Mouse (Mus musculus) midbrain, embryonic 11.5 days (tissue): ENCODE data around the gene Scube3. TPM values are rescaled to one million over a fixed set of nuclear protein-coding genes. Genes with fewer than 3 reads are reported as not detected.

Source experiments
- ATAC-seq: fragments of 200-750 bp; cut with Nextera tagmentation; 2 replicates; pipeline ENCODE4 v1.8.0; 2017; ENCODE audit warnings: moderate TSS enrichment, moderate library complexity; ENCODE audit not compliant: low FRiP score
- DNase-seq: peaks from one replicate; pipeline ENCODE4 v3.0.0; 2015; ENCODE audit warnings: low spot score; ENCODE audit errors: missing footprints
- H3K27ac ChIP-seq: fragments of 300-500 bp; sonication (generic); 2 replicates; pipeline ENCODE4 v1.5.1; 2014; ENCODE audit warnings: low read depth, low read length
- H3K27me3 ChIP-seq: fragments of 300-500 bp; sonication (generic); 2 replicates; pipeline ENCODE4 v1.6.1; 2014; ENCODE audit warnings: mild to moderate bottlenecking, low read length, moderate library complexity, mixed read lengths; ENCODE audit not compliant: control insufficient read depth, insufficient read depth
- H3K36me3 ChIP-seq: fragments of 300-500 bp; sonication (generic); 2 replicates; pipeline ENCODE4 v1.6.1; 2014; ENCODE audit warnings: mild to moderate bottlenecking, low read length, moderate library complexity, mixed read lengths; ENCODE audit not compliant: control insufficient read depth, insufficient read depth
- H3K4me1 ChIP-seq: fragments of 300-500 bp; sonication (generic); 2 replicates; pipeline ENCODE4 v1.6.1; 2014; ENCODE audit warnings: low read length; ENCODE audit not compliant: control insufficient read depth, insufficient read depth
- H3K4me2 ChIP-seq: fragments of 300-500 bp; sonication (generic); 2 replicates; pipeline ENCODE4 v1.6.1; 2014; ENCODE audit warnings: mild to moderate bottlenecking, moderate library complexity
- H3K4me3 ChIP-seq: fragments of 300-500 bp; sonication (generic); 2 replicates; pipeline ENCODE4 v1.5.1; 2014; ENCODE audit warnings: low read depth, low read length
- H3K9ac ChIP-seq: fragments of 300-500 bp; sonication (generic); 2 replicates; pipeline ENCODE4 v1.6.1; 2014; ENCODE audit warnings: low read length
- H3K9me3 ChIP-seq: fragments of 300-500 bp; sonication (generic); 2 replicates; pipeline ENCODE4 v1.6.1; 2016; ENCODE audit warnings: low read length; ENCODE audit not compliant: control insufficient read depth
- WGBS: fragments of 180-500 bp; shearing (Covaris S2); extraction: QIAGEN DNeasy Blood & Tissue Kit; methylation state at CpG from one replicate; pipeline ENCODE4 v1.1.7; 2014; 5-methylcytosine and 5-hydroxymethylcytosine counted together
- polyA plus RNA-seq: library from polyadenylated mRNA; unstranded; fragments of >200 nt; fragmentation: Nextera tagmentation; extraction: Ambion mirVana; gene quantifications from 2 replicates; pipeline ENCODE4 v1.2.1, GENCODE M21; 2014

Gene Scube3
- polyA plus RNA-seq, 1 experiment from 2014 or later = 10.2 TPM

DNA sequence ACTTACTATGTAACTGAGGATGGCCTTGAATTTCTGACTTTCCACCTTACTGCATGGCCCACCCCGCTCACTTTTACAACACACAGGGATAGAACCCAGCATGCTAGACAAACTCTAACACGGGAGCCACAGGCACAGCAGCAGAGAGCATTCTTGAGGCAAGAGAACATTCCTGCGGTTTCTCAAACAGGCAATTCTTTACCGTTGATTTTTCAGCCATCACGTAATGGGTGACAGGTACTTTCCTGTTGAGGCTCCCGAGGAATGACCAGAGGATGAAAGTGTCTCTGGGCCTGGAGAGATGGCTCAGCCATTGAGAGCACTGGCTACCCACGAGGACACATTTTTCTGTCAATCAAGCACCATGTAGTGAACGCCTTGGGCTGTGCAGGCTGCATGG lies 17.6 kb upstream of the Scube3 start:
- Histone ChIP-seq H3K4me1 (peaks cover 15% of the 10 kb centered on the region), H3K9ac (no peak overlapping the region), H3K4me3 (no peak overlapping the region), H3K27ac (no peak overlapping the region), H3K9me3 (no peaks in the 10 kb centered on the region), H3K27me3 (no peaks in the 10 kb centered on the region), H3K4me2 (no peak overlapping the region), H3K36me3 (no peaks in the 10 kb centered on the region)
- WGBS = 65% methylated on average over 8 of the region's 8 CpGs
- no peak for ATAC-seq
- no peak for DNase-seq

DNA sequence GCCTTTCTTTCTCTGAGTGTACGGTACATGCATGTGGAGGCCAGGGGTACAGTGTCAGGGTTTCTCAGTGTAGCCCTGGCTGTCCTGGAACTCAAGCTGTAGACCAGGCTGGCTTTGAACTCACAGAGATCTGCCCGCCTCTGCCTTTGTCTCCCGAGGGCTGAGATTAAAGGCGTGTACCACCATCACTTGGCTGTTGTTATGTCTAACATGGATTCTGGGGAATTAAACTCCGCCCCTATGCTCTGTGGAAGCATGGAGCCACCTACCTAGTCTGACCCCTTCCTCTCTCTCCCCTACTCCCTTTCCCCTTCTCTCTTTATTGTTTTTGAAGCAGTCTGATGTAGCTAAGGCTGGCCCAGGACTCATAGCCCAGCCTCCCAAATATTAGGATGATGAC lies 12.1 kb upstream of the Scube3 start:
- WGBS = 93% methylated on average over 5 of the region's 5 CpGs
- H3K4me3 ChIP-seq = no peak overlapping the region
- H3K4me2 ChIP-seq = no peak overlapping the region
- no peak for ATAC-seq
- H3K36me3 ChIP-seq = no peaks in the 10 kb centered on the region
- no peak overlapping the region for H3K27ac ChIP-seq
- no peaks in the 10 kb centered on the region for H3K4me1 ChIP-seq
- H3K9ac ChIP-seq = no peak overlapping the region
- DNase-seq = no peak
- H3K27me3 ChIP-seq = no peaks in the 10 kb centered on the region
- no peaks in the 10 kb centered on the region for H3K9me3 ChIP-seq

DNA sequence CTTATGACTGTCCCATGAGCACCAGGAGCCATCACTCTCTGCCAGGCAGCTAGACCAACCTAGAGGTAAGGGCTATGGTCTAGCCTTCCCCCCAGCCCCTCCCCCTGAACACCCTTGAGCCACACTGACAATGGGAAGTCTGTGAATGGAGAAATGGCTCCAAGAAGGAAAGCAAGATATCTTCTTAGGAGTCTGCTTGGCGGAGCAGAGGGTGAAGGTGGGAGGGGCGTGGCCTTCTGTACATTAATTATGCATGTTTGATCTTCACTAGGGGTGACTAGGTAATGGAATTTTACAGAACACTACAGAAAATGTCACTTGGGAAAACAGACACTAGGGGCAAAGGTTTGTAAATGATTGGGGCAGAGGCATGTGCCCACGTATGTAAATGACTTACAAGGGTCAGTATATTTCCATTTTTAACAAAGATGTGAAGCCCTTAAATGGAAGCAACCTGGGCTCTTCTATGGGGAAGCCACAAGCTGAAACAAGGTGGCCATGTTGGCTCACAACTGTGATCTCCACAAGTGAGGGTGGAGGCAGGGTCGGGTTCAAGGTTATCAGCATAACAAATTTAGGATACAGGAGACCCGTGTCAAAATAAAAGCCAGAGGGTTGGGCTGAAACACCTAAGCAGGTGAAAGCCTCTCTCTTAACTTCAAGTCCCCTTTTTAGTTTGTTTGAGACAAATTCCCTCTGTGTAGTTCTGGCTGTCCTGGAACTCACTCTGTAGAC lies 11.4 kb upstream of the Scube3 start:
- Histone ChIP-seq H3K9me3 (no peaks in the 10 kb centered on the region), H3K9ac (no peak overlapping the region), H3K36me3 (no peaks in the 10 kb centered on the region), H3K4me1 (no peaks in the 10 kb centered on the region), H3K27ac (no peak overlapping the region), H3K27me3 (no peaks in the 10 kb centered on the region), H3K4me3 (no peak overlapping the region), H3K4me2 (no peak overlapping the region)
- ATAC-seq (no peak), DNase-seq (no peak)
- WGBS = 81% methylated on average over 5 of the region's 5 CpGs

DNA sequence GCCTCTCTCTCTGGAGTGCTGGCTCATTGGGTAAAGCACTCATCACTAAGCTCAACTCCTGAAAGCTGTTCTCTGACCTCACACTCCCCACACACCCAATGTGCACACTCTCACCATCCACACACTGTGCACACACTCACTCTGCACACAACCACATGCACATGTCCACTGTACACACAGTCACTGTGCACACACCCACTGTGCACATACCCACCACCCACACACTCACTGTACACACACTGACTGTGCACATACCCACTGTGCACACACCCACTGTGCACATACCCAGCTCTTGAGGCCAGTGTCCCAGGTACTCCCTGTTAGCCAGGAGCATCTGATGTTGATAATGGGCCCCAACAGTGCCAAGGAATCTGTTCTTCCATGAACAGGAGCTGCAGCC lies 10.8 kb upstream of the Scube3 start:
- no peak overlapping the region for H3K4me2 ChIP-seq
- no peak overlapping the region for H3K27ac ChIP-seq
- ATAC-seq = no peak
- H3K4me3 ChIP-seq = no peak overlapping the region
- H3K9me3 ChIP-seq = no peaks in the 10 kb centered on the region
- H3K27me3 ChIP-seq = no peaks in the 10 kb centered on the region
- H3K36me3 ChIP-seq = no peaks in the 10 kb centered on the region
- no peak for DNase-seq
- H3K9ac ChIP-seq = no peak overlapping the region
- H3K4me1 ChIP-seq = no peaks in the 10 kb centered on the region

DNA sequence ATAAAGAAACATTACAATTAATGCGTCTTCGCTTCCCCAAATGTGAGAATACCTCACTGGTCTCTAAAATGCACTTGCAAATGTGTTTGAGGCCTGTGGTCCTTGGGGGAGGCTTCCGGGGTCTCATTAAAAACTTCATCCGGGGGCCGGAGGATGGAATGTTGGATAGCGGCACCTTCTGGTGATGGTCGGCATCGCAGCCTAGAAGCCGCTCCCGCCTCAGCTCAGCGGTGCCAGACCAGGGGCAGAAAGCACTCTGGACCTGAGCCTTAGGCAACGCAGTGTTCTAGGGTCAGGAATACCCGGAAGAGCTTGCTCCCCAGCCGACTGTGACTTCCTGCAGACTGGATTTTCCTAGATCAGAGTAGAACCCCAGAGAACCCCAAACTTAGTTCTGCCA lies 8.7 kb upstream of the Scube3 start:
- 6% methylated on average over 14 of the region's 14 CpGs for WGBS
- Histone ChIP-seq H3K9ac (no peak overlapping the region), H3K4me2 (no peak overlapping the region), H3K36me3 (no peaks in the 10 kb centered on the region), H3K4me1 (no peaks in the 10 kb centered on the region), H3K27ac (no peak overlapping the region), H3K4me3 (no peak overlapping the region), H3K27me3 (no peaks in the 10 kb centered on the region), H3K9me3 (no peaks in the 10 kb centered on the region)
- ATAC-seq = peak; percentile 50; the same call in 1 of the 2 replicates
- DNase-seq = peak; percentile 99

DNA sequence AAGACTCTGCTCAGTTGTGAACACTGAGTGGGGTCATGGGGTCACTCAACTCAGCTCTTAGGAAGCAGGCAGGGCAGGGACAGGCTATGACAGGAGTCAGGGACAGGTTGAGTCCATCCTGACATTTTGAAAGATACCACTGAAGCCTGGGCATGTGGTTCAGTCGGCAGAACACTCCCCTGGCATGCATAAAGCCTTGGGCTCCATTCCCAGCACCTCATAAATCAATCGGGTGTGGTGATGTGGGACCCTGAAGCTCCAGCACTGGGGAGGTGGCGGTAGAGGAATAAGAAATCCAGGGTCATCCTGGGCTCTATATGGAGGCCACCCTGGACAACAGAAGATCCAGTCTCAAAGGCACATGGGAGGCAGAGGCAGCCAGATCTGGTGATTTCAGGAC lies 6.4 kb upstream of the Scube3 start:
- no peaks in the 10 kb centered on the region for H3K36me3 ChIP-seq
- H3K9ac ChIP-seq = no peak overlapping the region
- DNase-seq (no peak), ATAC-seq (no peak)
- H3K4me1 ChIP-seq = peaks cover 4% of the 10 kb centered on the region
- no peak overlapping the region for H3K27ac ChIP-seq
- H3K9me3 ChIP-seq = no peaks in the 10 kb centered on the region
- H3K4me2 ChIP-seq = no peak overlapping the region
- no peaks in the 10 kb centered on the region for H3K27me3 ChIP-seq
- H3K4me3 ChIP-seq = no peak overlapping the region
- 83% methylated on average over 3 of the region's 3 CpGs for WGBS

DNA sequence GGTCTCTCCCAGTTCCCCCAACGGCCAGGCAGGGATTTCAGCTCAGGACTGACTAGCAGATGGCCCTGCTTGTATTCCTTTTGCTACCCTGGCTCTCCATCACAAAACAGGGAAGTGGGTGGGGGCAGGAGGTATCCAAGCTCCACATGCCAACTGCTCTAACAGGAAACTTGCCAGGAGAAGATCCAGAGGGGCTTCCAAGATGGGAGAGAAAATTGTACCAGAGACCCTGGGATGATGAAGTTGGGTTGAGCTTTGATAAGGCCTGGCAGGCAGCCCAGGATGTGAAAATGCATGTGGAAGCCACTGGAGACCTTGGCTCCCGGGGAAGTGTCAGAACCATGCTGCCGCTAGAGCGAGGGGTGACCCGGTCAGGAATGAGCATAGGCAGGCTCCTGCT lies 5.7 kb upstream of the Scube3 start:
- no peaks in the 10 kb centered on the region for H3K27me3 ChIP-seq
- no peak overlapping the region for H3K27ac ChIP-seq
- 55% methylated on average over 5 of the region's 5 CpGs for WGBS
- ATAC-seq (no peak), DNase-seq (no peak)
- H3K9me3 ChIP-seq = no peaks in the 10 kb centered on the region
- no peak overlapping the region for H3K9ac ChIP-seq
- H3K4me3 ChIP-seq = no peak overlapping the region
- H3K36me3 ChIP-seq = no peaks in the 10 kb centered on the region
- H3K4me2 ChIP-seq = no peak overlapping the region
- peaks cover 12% of the 10 kb centered on the region for H3K4me1 ChIP-seq

DNA sequence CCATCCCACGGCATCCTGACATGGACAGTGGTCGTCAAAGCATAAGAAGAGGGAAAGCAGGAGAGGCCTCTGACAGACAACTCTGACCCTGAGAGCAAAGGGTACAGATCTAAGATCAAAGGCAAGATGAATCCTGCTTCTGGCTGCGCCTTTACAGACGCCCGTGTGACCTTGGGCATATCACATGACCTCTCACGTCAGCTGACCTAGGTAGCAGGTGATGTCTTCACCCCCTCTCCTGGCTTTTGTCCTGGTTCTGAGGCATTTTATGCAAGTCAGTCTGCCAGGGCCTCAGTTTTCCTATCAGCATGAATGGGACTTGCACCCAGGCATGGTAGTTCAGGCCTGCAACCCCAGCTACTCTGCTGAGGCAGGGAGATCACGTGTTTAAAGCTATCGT lies 3.9 kb upstream of the Scube3 start:
- no peak overlapping the region for H3K4me2 ChIP-seq
- H3K4me3 ChIP-seq = no peak overlapping the region
- H3K4me1 ChIP-seq = peaks cover 18% of the 10 kb centered on the region
- H3K9me3 ChIP-seq = no peaks in the 10 kb centered on the region
- WGBS = 91% methylated on average over 8 of the region's 8 CpGs
- DNase-seq = no peak
- no peaks in the 10 kb centered on the region for H3K27me3 ChIP-seq
- H3K9ac ChIP-seq = no peak overlapping the region
- no peak for ATAC-seq
- H3K27ac ChIP-seq = no peak overlapping the region
- no peaks in the 10 kb centered on the region for H3K36me3 ChIP-seq

DNA sequence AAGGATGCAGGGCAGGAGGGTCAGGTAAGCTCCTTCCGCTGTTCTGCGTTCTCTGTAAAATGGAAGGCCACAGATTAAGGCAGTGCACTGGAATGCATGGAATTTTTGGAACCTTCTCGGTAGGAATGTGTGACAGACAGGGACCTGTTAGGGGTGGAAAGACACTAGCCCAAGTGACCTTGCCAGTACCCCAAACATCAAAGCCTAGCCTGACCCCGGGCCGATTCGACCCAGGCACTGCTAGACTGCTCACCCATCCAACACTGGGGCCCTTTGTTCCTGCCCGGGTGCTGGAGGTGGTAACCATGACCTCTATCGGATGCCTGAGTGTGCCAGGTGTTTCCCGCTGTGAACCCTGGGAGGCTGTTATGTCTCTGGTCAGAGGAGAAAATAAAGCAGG lies 3.3 kb upstream of the Scube3 start:
- WGBS = 72% methylated on average over 9 of the region's 9 CpGs
- DNase-seq = peak; percentile 89
- Histone ChIP-seq H3K9ac (no peak overlapping the region), H3K36me3 (no peaks in the 10 kb centered on the region), H3K9me3 (no peaks in the 10 kb centered on the region), H3K4me3 (no peak overlapping the region), H3K27ac (no peak overlapping the region), H3K4me2 (no peak overlapping the region), H3K27me3 (no peaks in the 10 kb centered on the region), H3K4me1 (peaks cover 23% of the 10 kb centered on the region)
- no peak for ATAC-seq
